Mouse (Mus musculus) G1E (cell line): ENCODE data around the gene Mdc1. TPM values are rescaled to one million over a fixed set of nuclear protein-coding genes. Genes with fewer than 3 reads are reported as not detected.

Experiments used
- ATAC-seq: 2 replicates; pipeline ENCODE4 v1.8.0; 2016; ENCODE audit warnings: mild to moderate bottlenecking; ENCODE audit not compliant: insufficient number of reproducible peaks, poor library complexity, low FRiP score, severe bottlenecking; ENCODE audit errors: extremely low read depth
- DNase-seq: peaks from one replicate; pipeline ENCODE4 v3.0.0; 2012; ENCODE audit warnings: low spot score
- H3K27me3 ChIP-seq: 2 replicates; pipeline ENCODE4 v1.6.1; 2012; ENCODE audit warnings: mild to moderate bottlenecking, low read length, inconsistent platforms; ENCODE audit not compliant: insufficient read depth
- H3K36me3 ChIP-seq: replicated peaks from 2 replicates; pipeline ENCODE3; 2012; ENCODE audit warnings: mild to moderate bottlenecking, inconsistent platforms
- H3K4me1 ChIP-seq: 2 replicates; pipeline ENCODE4 v1.6.1; 2012; ENCODE audit warnings: low read depth, low read length, inconsistent platforms, mixed read lengths; ENCODE audit not compliant: insufficient read depth
- H3K4me3 ChIP-seq: 2 replicates; pipeline ENCODE4 v1.5.1; 2012; ENCODE audit warnings: low read depth, mild to moderate bottlenecking, inconsistent platforms, low read length, moderate library complexity, mixed read lengths
- H3K9me3 ChIP-seq: replicated peaks from 2 replicates; pipeline ENCODE4 v1.6.1; 2012; ENCODE audit warnings: inconsistent platforms
- CTCF ChIP-seq: IDR thresholded peaks from 2 replicates; pipeline ENCODE4 v1.5.1; 2012; ENCODE audit warnings: low read depth, low read length, inconsistent platforms, mixed read lengths
- GATA1 ChIP-seq: IDR thresholded peaks from 2 replicates; pipeline ENCODE4 v1.6.1; 2012; ENCODE audit warnings: borderline replicate concordance, low read length, inconsistent platforms, mixed read lengths
- GATA2 ChIP-seq: IDR thresholded peaks from 2 replicates; pipeline ENCODE4 v1.6.1; 2012; ENCODE audit warnings: low read depth, low read length, inconsistent platforms, borderline replicate concordance
- POLR2AphosphoS5 ChIP-seq: IDR thresholded peaks from 2 replicates; pipeline ENCODE4 v1.6.1; 2012; ENCODE audit warnings: low read depth, low read length, inconsistent platforms; ENCODE audit not compliant: insufficient replicate concordance
- TAL1 ChIP-seq: conservative IDR thresholded peaks from 2 replicates; pipeline ENCODE4 v1.6.1; 2012; ENCODE audit warnings: low read depth, low read length, inconsistent platforms, mixed read lengths
- polyA plus RNA-seq: library from polyadenylated mRNA; stranded (reverse); fragments of >175 nt; gene quantifications from 2 replicates; pipeline ENCODE4 v1.2.3, GENCODE M21; 2012
- total RNA-seq, 2 experiments: library from RNA; stranded (forward) in 1 of 2; stranded (reverse) in 1 of 2; fragments of 200-1000 nt in 1 of 2; fragments of >200 nt in 1 of 2; fragmentation: Nextera tagmentation in 1 of 2; gene quantifications; 2 replicates each; pipeline ENCODE4 v1.2.3; 2014 to 2017

Mdc1 gene
- total and polyA plus RNA-seq, 3 experiments: 15.8 to 197 (median 29.7) TPM

DNA sequence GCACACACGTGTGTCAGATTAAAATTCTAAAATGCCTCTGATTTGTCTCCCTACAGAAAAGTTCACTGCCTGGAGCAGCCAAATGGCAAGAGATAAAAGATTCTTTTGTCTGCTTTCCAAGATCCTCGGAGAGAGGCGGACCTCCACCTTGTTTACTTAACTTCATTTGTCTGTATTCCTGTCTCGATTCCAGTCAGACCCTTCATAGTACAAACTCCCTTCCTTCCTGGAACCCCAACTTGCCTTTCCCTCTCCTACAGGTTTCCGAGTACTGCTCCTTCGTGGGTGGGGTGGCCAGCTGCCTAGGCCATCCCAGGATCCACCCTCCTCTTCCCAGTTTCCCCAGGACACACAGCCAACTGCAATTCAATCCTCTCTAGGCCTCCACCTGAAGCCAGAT lies 38.3 kb upstream of the Mdc1 start:
- no peak for TF ChIP-seq GATA1
- no peak for TF ChIP-seq POLR2AphosphoS5
- no peak for TF ChIP-seq GATA2
- TF ChIP-seq CTCF: no peak
- no peak for DNase-seq

GRCm38 (mm10) chr17:35803858-35804399 lies 37.4 kb upstream of the Mdc1 start:
- H3K4me1 ChIP-seq: peaks cover 6% of the 10 kb centered on the region
- no peak for DNase-seq
- H3K36me3 ChIP-seq: no peaks in the 10 kb centered on the region
- TF ChIP-seq TAL1 (no peak), POLR2AphosphoS5 (no peak), CTCF (no peak), GATA1 (no peak), GATA2 (no peak)
- no peaks in the 10 kb centered on the region for H3K9me3 ChIP-seq
- ATAC-seq: no peak
- H3K27me3 ChIP-seq: no peaks in the 10 kb centered on the region
- no peak overlapping the region for H3K4me3 ChIP-seq

More for the DNA sequence above, 38.3 kb upstream of the Mdc1 start:
- H3K36me3 ChIP-seq: no peaks in the 10 kb centered on the region
- no peak overlapping the region for H3K4me3 ChIP-seq
- H3K9me3 ChIP-seq: peaks cover 4% of the 10 kb centered on the region; the same call in 1 of the 2 replicates
- H3K27me3 ChIP-seq: no peaks in the 10 kb centered on the region
- peaks cover 3% of the 10 kb centered on the region for H3K4me1 ChIP-seq
- ATAC-seq: no peak

GRCm38 (mm10) chr17:35808073-35808472 lies 33.2 kb upstream of the Mdc1 start:
- TF ChIP-seq CTCF: no peak
- no peak for TF ChIP-seq TAL1
- TF ChIP-seq GATA1: no peak
- no peak for TF ChIP-seq GATA2
- no peak for TF ChIP-seq POLR2AphosphoS5
- Histone ChIP-seq H3K4me3 (no peak overlapping the region), H3K36me3 (no peaks in the 10 kb centered on the region), H3K4me1 (peaks cover 38% of the 10 kb centered on the region), H3K9me3 (no peaks in the 10 kb centered on the region), H3K27me3 (no peaks in the 10 kb centered on the region)
- DNase-seq: no peak
- no peak for ATAC-seq

DNA sequence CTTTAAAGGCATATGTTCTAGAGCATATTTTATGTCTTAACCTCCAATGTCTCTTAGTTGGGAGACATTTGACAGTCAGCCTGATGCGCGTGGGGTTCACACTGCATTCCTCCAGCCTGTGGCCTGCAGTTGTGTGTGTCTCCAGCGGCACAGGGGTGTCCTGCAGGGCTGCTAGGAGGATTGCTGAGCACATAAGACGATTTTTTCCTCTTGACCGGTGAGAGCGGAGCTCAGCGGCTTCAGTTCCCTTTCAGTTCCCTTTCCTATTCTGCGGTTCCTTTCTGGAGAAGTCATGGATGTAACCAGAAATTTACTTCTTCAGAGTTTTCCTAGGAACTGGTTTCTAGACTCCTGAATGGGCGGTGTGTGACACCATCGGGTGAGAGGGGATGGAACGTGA lies 31.9 kb upstream of the Mdc1 start:
- H3K4me3 ChIP-seq: no peak overlapping the region
- peaks cover 48% of the 10 kb centered on the region for H3K4me1 ChIP-seq
- no peak for TF ChIP-seq POLR2AphosphoS5
- no peak for TF ChIP-seq GATA1
- no peak for TF ChIP-seq CTCF
- TF ChIP-seq TAL1: no peak
- TF ChIP-seq GATA2: no peak
- H3K27me3 ChIP-seq: no peaks in the 10 kb centered on the region
- DNase-seq: no peak
- no peaks in the 10 kb centered on the region for H3K36me3 ChIP-seq
- ATAC-seq: no peak
- H3K9me3 ChIP-seq: no peaks in the 10 kb centered on the region

DNA sequence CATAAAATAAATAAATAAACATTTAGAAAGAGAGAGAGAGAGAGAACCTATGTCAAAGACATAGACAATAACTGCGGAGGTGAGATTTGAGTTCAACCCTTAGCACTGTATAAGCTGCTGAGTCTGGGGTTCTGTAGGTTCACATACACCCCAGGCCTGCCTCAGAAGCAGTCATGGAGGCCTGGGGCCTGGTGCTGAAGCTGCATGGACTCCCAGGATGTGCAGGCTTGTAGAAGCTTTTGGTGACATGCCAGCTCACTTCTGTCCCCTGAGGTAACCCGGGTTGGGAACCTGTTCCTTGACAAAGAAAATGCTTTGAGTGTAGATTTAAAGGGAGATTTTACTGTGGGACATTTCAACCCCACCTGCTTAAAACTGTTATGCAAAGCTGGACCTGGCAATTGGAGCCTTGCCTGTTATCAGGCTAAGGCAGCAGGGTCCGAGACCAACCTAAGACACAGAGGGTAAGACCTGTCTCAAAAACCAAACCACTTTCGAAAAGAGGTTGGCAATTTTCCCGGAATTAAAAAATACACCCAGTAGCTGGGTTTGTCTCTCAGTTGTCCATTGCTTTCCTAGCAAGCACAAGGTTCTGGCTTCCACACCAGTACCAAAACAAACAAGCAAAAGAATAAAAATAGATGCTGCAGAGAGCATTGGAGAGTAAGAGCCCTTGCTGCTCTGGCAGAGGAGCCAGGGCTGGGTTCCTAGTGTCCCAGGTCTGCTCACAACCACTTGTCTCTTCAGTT lies 30.2 kb upstream of the Mdc1 start:
- Histone ChIP-seq H3K9me3 (no peaks in the 10 kb centered on the region), H3K27me3 (no peaks in the 10 kb centered on the region), H3K4me3 (no peak overlapping the region), H3K36me3 (no peaks in the 10 kb centered on the region), H3K4me1 (peaks cover 60% of the 10 kb centered on the region)
- DNase-seq (no peak), ATAC-seq (no peak)
- TF ChIP-seq GATA1 (no peak), POLR2AphosphoS5 (no peak), GATA2 (no peak), TAL1 (no peak), CTCF (no peak)

DNA sequence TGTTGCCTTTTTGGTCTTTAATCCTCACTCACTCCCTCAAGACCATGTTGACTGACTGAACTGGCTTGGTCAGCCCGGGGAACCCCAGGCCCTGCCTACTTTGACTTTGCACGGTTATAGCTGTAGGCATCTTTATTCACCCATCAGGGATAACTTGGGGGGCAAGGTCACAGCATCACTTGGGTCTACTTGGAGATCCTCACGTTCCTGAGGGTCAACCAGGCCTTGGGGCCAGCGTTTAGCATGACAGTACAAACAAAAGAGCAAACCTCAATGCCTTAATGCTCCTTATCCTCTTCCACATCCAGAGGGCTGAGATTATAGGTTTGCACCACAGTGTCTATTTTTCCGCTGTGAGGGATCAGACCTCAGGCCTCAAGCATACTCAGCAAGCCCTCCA lies 29.0 kb upstream of the Mdc1 start:
- Histone ChIP-seq H3K36me3 (no peaks in the 10 kb centered on the region), H3K27me3 (no peaks in the 10 kb centered on the region), H3K9me3 (no peaks in the 10 kb centered on the region), H3K4me3 (no peak overlapping the region), H3K4me1 (peaks cover 67% of the 10 kb centered on the region)
- no peak for ATAC-seq
- TF ChIP-seq GATA2: no peak
- TF ChIP-seq TAL1: no peak
- TF ChIP-seq POLR2AphosphoS5: no peak
- TF ChIP-seq CTCF: no peak
- TF ChIP-seq GATA1: no peak
- DNase-seq: no peak
